Mouse (Mus musculus) T-cell, adult 2 months (primary cell): ENCODE measurements around the gene Olfr916.

Experiments
- DNase-seq: peaks from one replicate; pipeline ENCODE4 v3.0.0; 2022; ENCODE audit warnings: low spot score

Gene Olfr916

GRCm38 (mm10) chr9:38659775-38660174 lies at the start of gene Olfr916:
Olfr916 (minus strand) TSS chr9:38659875.
- DNase-seq, result no peak

DNA sequence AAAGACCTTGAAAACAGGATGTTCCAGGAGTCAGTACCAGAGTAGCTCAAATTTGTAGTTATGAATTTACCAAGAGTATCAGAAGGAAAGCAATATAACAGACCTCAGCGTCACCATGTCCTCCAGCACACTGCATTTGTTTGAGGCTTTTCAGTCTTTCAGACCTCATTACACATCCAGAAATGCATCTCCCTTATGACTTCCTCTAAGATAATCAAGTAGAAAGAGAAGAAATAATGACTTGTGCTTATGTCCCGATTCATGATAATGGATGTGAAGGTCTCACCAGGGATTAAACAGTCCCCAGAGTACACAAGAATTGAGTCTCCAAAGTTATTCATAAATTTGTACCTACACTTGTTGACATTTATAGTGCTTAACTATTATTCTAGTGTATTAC lies 14.8 kb upstream of the Olfr916 start, which contains the start of gene Olfr918:
Gene Olfr918 (minus strand): TSS at position 101 of the 400 bp plus-strand sequence.
- DNase-seq, result no peak

GRCm38 (mm10) chr9:38672887-38673286 lies 13.2 kb upstream of the Olfr916 start:
- no peak for DNase-seq

DNA sequence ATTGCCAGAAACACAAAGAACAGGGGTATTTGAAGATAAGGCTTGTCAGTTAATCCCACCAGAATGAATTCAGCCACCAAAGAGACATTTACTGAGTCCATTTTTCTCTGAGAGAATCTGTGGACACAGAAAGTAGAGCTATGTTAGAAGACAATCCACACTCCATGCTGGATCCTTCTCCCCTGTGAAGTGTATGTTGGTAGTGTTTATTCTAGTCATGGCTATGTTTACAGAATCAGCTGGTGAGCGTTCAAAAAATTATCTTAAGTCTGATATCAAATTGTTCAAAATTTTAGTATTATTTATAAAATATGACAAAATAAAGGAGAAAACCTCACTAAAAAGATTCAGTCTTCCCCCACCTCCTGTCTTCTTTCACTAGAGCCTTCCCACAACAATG lies 6.1 kb upstream of the Olfr916 start, which contains the start of gene Olfr917:
Gene Olfr917 (minus strand): TSS at position 101 of the 400 bp plus-strand sequence.
- DNase-seq, result no peak

DNA sequence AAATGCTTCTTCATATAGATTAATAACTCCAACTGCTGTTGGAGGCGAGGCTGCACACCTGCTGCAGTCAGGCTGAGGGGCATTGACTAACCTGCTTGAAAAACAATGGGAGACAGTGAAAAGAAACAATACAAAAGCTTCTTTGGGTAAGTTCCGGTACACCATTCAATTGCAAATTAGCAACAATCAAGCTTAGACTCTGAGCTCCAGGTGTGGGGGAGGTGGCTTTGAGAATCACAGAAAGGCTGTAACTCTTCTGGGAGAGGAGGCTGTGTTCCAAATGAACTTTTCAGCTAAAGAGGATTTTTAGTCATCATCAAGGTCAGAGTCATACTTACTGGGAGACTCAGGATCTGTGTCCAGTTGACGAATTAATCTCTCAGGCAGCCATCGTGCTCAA lies 27.3 kb downstream of the Olfr916 start:
- no peak for DNase-seq
